Mouse (Mus musculus) kidney, embryonic 14.5 days (tissue): Measurements from ENCODE around the gene Areg. TPM values are rescaled to one million over a fixed set of nuclear protein-coding genes. Genes with fewer than 3 reads are reported as not detected.
A peak's percentile ranks its signal among the peaks of the same experiment; 100 is the strongest.

Experiments used
- ATAC-seq: fragments of 200-750 bp; cut with Nextera tagmentation; 2 replicates; pipeline ENCODE4 v1.8.0; 2017; ENCODE audit warnings: moderate number of reproducible peaks, mild to moderate bottlenecking, moderate TSS enrichment, moderate library complexity; ENCODE audit not compliant: low FRiP score, low TSS enrichment
- H3K27ac ChIP-seq: fragments of 300-500 bp; sonication (generic); 2 replicates; pipeline ENCODE4 v1.5.1; 2014; ENCODE audit warnings: low read depth, mild to moderate bottlenecking, low read length, moderate library complexity, mixed read lengths
- H3K27me3 ChIP-seq: fragments of 300-500 bp; sonication (generic); 2 replicates; pipeline ENCODE4 v1.6.1; 2014; ENCODE audit warnings: mild to moderate bottlenecking, low read length; ENCODE audit not compliant: control insufficient read depth, insufficient read depth
- H3K36me3 ChIP-seq: fragments of 300-500 bp; sonication (generic); 2 replicates; pipeline ENCODE4 v1.6.1; 2014; ENCODE audit warnings: low read length, mixed read lengths; ENCODE audit not compliant: control insufficient read depth, insufficient read depth
- H3K4me1 ChIP-seq: fragments of 300-500 bp; sonication (generic); 2 replicates; pipeline ENCODE4 v1.6.1; 2014; ENCODE audit warnings: low read length, mixed read lengths; ENCODE audit not compliant: control insufficient read depth, insufficient read depth
- H3K4me2 ChIP-seq: fragments of 300-500 bp; sonication (generic); replicated peaks from 2 replicates; pipeline ENCODE4 v1.6.1; 2014; ENCODE audit warnings: low read depth, mild to moderate bottlenecking, low read length
- H3K4me3 ChIP-seq: fragments of 300-500 bp; sonication (generic); 2 replicates; pipeline ENCODE4 v1.5.1; 2014; ENCODE audit warnings: mild to moderate bottlenecking, low read length
- H3K9ac ChIP-seq: fragments of 300-500 bp; sonication (generic); 2 replicates; pipeline ENCODE4 v1.6.1; 2014; ENCODE audit warnings: low read depth, mild to moderate bottlenecking, low read length, moderate library complexity
- H3K9me3 ChIP-seq: fragments of 300-500 bp; sonication (generic); 2 replicates; pipeline ENCODE4 v1.6.1; 2016; ENCODE audit warnings: low read length; ENCODE audit not compliant: control insufficient read depth
- WGBS: fragments of 180-500 bp; shearing (Covaris S2); extraction: QIAGEN DNeasy Blood & Tissue Kit; methylation state at CpG from one replicate; pipeline ENCODE4 v1.1.7; 2014; 5-methylcytosine and 5-hydroxymethylcytosine counted together
- polyA plus RNA-seq: library from polyadenylated mRNA; unstranded; fragments of >200 nt; fragmentation: Nextera tagmentation; extraction: Ambion mirVana; gene quantifications from 2 replicates; pipeline ENCODE4 v1.2.1, GENCODE M21; 2014

Gene Areg
- 0.18 TPM in 1 of 2 replicates, not detected in the other for polyA plus RNA-seq

DNA sequence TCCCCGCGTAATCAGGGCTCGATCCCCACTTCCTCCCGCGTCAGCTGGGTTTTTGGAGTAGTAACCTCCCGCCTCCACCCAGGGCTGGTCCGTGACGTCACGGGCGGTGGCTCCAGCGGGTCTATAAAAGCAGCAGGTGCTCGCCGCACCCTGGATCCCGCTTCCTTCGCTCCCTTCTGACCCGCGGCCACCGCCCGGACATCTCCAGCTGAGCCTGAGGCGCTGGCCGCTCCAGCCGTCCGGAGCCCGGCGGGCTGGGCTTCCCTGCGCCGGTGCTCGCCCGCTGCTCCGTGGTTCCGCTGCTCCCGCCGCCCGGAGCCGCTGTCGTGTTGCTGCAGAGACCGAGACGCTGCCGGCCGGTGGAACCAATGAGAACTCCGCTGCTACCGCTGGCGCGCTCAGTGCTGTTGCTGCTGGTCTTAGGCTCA is at the start of gene Areg:
Gene Areg (plus strand): TSS at position 154 of the 428 bp plus-strand sequence.
- peak within 1 kb of the TSS; percentile 95 for H3K4me2 ChIP-seq
- no peaks in the 10 kb centered on the region for H3K4me1 ChIP-seq
- H3K4me3 ChIP-seq: peak within 1 kb of the TSS; percentile 48
- H3K9ac ChIP-seq: peak within 1 kb of the TSS; percentile 37; the same call in 1 of the 2 replicates
- H3K27ac ChIP-seq: no peak within 1 kb of the TSS
- under 1% methylated on average over 44 of the region's 44 CpGs for WGBS
- ATAC-seq: peak; percentile 86
- peaks cover 12% of the 10 kb centered on the region for H3K27me3 ChIP-seq
- no peaks in the 10 kb centered on the region for H3K36me3 ChIP-seq
- no peaks in the 10 kb centered on the region for H3K9me3 ChIP-seq

DNA sequence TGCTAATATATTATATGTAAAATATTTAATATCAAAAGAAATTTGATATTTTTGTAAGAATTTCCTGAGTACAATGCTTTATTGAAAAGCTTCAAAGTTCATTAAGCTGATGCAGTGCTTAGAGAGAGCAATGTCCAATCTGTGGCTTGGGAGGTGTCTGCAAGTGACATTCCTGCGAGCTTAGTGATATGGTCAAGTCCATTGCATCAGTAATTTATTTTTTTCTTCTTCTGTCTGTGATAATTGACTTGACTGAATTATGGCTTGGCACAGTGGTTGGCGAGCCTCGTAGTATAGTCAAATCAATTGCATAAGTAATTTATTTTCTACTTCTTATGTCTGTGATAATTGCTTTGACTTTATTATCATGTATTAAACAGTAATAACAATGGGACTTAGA is 49.1 kb upstream of the Areg start:
- no peak overlapping the region for H3K4me3 ChIP-seq
- H3K9ac ChIP-seq: no peak overlapping the region
- ATAC-seq: no peak
- WGBS: 84% methylated on average over 3 of the region's 3 CpGs
- H3K27ac ChIP-seq: no peak overlapping the region
- H3K9me3 ChIP-seq: no peaks in the 10 kb centered on the region
- no peaks in the 10 kb centered on the region for H3K27me3 ChIP-seq
- H3K4me2 ChIP-seq: no peak overlapping the region
- no peaks in the 10 kb centered on the region for H3K4me1 ChIP-seq
- no peaks in the 10 kb centered on the region for H3K36me3 ChIP-seq

- 87% methylated on average over 10 of the region's 10 CpGs for WGBS
- H3K27ac ChIP-seq: no peak overlapping the region
- H3K27me3 ChIP-seq: no peaks in the 10 kb centered on the region
- no peak for ATAC-seq
- H3K9ac ChIP-seq: no peak overlapping the region
- H3K4me2 ChIP-seq: no peak overlapping the region
- H3K36me3 ChIP-seq: no peaks in the 10 kb centered on the region
- H3K4me3 ChIP-seq: no peak overlapping the region
- no peaks in the 10 kb centered on the region for H3K9me3 ChIP-seq
- no peaks in the 10 kb centered on the region for H3K4me1 ChIP-seq
Measured at GRCm38 (mm10) chr5:91097911-91098614, 41.3 kb upstream of the Areg start.

GRCm38 (mm10) chr5:91101742-91102141 is 37.7 kb upstream of the Areg start:
- H3K27ac ChIP-seq: no peak overlapping the region

GRCm38 (mm10) chr5:91103943-91104665 is 35.3 kb upstream of the Areg start:
- 76% methylated on average over 7 of the region's 7 CpGs for WGBS

More at GRCm38 (mm10) chr5:91101742-91102141, 37.7 kb upstream of the Areg start:
- Histone ChIP-seq H3K9ac (no peak overlapping the region), H3K36me3 (no peaks in the 10 kb centered on the region), H3K9me3 (no peaks in the 10 kb centered on the region), H3K4me2 (no peak overlapping the region), H3K4me1 (no peaks in the 10 kb centered on the region), H3K4me3 (no peak overlapping the region), H3K27me3 (no peaks in the 10 kb centered on the region)
- ATAC-seq: no peak
- 91% methylated on average over 5 of the region's 5 CpGs for WGBS

DNA sequence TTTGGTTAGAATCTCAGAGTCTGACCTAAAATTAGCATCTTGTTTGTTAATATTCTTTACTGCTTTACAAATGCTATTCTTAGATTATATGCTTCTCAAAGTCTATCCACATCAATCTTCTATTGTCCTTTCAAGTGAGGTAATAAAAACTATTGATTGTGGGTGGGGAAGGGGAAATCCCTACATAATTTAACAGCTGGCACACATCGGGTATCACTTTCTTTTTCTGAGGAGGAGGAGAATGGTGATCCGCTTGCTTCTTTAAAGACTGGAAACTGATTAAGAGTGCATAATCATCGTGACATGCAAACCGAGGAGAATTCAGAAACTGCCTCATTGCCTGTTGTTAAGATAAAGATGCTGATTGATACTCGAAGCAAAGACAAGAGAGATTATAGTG is 33.2 kb upstream of the Areg start:
- Histone ChIP-seq H3K4me3 (no peak overlapping the region), H3K9me3 (no peaks in the 10 kb centered on the region), H3K4me1 (no peaks in the 10 kb centered on the region), H3K27me3 (no peaks in the 10 kb centered on the region), H3K27ac (no peak overlapping the region), H3K9ac (no peak overlapping the region), H3K36me3 (no peaks in the 10 kb centered on the region), H3K4me2 (no peak overlapping the region)
- 71% methylated on average over 5 of the region's 5 CpGs for WGBS
- ATAC-seq: no peak

More at GRCm38 (mm10) chr5:91103943-91104665, 35.3 kb upstream of the Areg start:
- no peaks in the 10 kb centered on the region for H3K27me3 ChIP-seq
- no peaks in the 10 kb centered on the region for H3K4me1 ChIP-seq
- H3K36me3 ChIP-seq: no peaks in the 10 kb centered on the region
- no peak overlapping the region for H3K4me2 ChIP-seq
- H3K27ac ChIP-seq: no peak overlapping the region
- H3K9ac ChIP-seq: no peak overlapping the region
- H3K4me3 ChIP-seq: no peak overlapping the region
- no peak for ATAC-seq
- H3K9me3 ChIP-seq: no peaks in the 10 kb centered on the region

GRCm38 (mm10) chr5:91110023-91110670 is 29.3 kb upstream of the Areg start:
- no peak overlapping the region for H3K9ac ChIP-seq
- no peaks in the 10 kb centered on the region for H3K9me3 ChIP-seq
- no peaks in the 10 kb centered on the region for H3K27me3 ChIP-seq
- ATAC-seq: no peak
- H3K4me3 ChIP-seq: no peak overlapping the region
- no peaks in the 10 kb centered on the region for H3K4me1 ChIP-seq
- H3K36me3 ChIP-seq: no peaks in the 10 kb centered on the region
- 85% methylated on average over 6 of the region's 6 CpGs for WGBS
- no peak overlapping the region for H3K27ac ChIP-seq
- H3K4me2 ChIP-seq: no peak overlapping the region

- H3K36me3 ChIP-seq: no peaks in the 10 kb centered on the region
- no peak overlapping the region for H3K4me2 ChIP-seq
- no peak overlapping the region for H3K27ac ChIP-seq
- no peak overlapping the region for H3K9ac ChIP-seq
- no peaks in the 10 kb centered on the region for H3K4me1 ChIP-seq
- no peaks in the 10 kb centered on the region for H3K9me3 ChIP-seq
- no peaks in the 10 kb centered on the region for H3K27me3 ChIP-seq
- WGBS: 90% methylated on average over 8 of the region's 8 CpGs
- ATAC-seq: no peak
- no peak overlapping the region for H3K4me3 ChIP-seq
Measured at GRCm38 (mm10) chr5:91111019-91111418, 28.4 kb upstream of the Areg start.

GRCm38 (mm10) chr5:91113967-91114366 is 25.4 kb upstream of the Areg start:
- no peaks in the 10 kb centered on the region for H3K27me3 ChIP-seq
- no peaks in the 10 kb centered on the region for H3K9me3 ChIP-seq
- no peak overlapping the region for H3K4me2 ChIP-seq
- H3K4me3 ChIP-seq: no peak overlapping the region
- no peaks in the 10 kb centered on the region for H3K36me3 ChIP-seq
- H3K9ac ChIP-seq: no peak overlapping the region
- H3K27ac ChIP-seq: no peak overlapping the region
- H3K4me1 ChIP-seq: no peaks in the 10 kb centered on the region
- ATAC-seq: no peak
- 85% methylated on average over 2 of the region's 2 CpGs for WGBS
